Mouse (Mus musculus): Measurements from ENCODE around the gene Ttc41. TPM values are rescaled to one million over a fixed set of nuclear protein-coding genes. Genes with fewer than 3 reads are reported as not detected.

Ttc41 gene
- polyA plus RNA-seq, 1 experiment from 2014 or later = 2.0 TPM

GRCm38 (mm10) chr10:86763672-86764071 lies 58.1 kb downstream of the Ttc41 start, which contains the start of gene Gm49358:
TSS of gene Gm49358 (plus strand) at chr10:86763972.
- no peaks in the 10 kb centered on the region for H3K4me1 ChIP-seq (ENCODE audit: control insufficient read depth, insufficient read depth, low read depth, low read length)
- H3K36me3 ChIP-seq (ENCODE audit: control insufficient read depth, insufficient read depth, low read length) = no peaks in the 10 kb centered on the region
- no peak within 1 kb of the TSS for H3K27ac ChIP-seq (ENCODE audit: low read depth, low read length)
- ATAC-seq = no peak
- H3K27me3 ChIP-seq (replicated peaks; ENCODE audit: control insufficient read depth, insufficient read depth, low read length) = no peaks in the 10 kb centered on the region
- H3K4me3 ChIP-seq (ENCODE audit: low read length) = no peak within 1 kb of the TSS
- no peak within 1 kb of the TSS for H3K4me2 ChIP-seq (ENCODE audit: low read length)
- no peaks in the 10 kb centered on the region for H3K9me3 ChIP-seq (ENCODE audit: control insufficient read depth, low read length)
- 93% methylated on average over 5 of the region's 5 CpGs for WGBS
- no peak within 1 kb of the TSS for H3K9ac ChIP-seq (ENCODE audit: low read depth, low read length)

GRCm38 (mm10) chr10:86765344-86765966 lies 59.8 kb downstream of the Ttc41 start:
- no peak for ATAC-seq
- Histone ChIP-seq H3K9me3 (ENCODE audit: control insufficient read depth, low read length) (no peaks in the 10 kb centered on the region), H3K27me3 (replicated peaks; ENCODE audit: control insufficient read depth, insufficient read depth, low read length) (no peaks in the 10 kb centered on the region), H3K36me3 (ENCODE audit: control insufficient read depth, insufficient read depth, low read length) (no peaks in the 10 kb centered on the region), H3K4me2 (ENCODE audit: low read length) (no peak overlapping the region), H3K27ac (ENCODE audit: low read depth, low read length) (no peak overlapping the region), H3K4me1 (ENCODE audit: control insufficient read depth, insufficient read depth, low read depth, low read length) (no peaks in the 10 kb centered on the region), H3K4me3 (ENCODE audit: low read length) (no peak overlapping the region), H3K9ac (ENCODE audit: low read depth, low read length) (no peak overlapping the region)
- WGBS = 88% methylated on average over 4 of the region's 4 CpGs

GRCm38 (mm10) chr10:86769216-86769615 lies 63.6 kb downstream of the Ttc41 start:
- 54% methylated on average over 5 of the region's 5 CpGs for WGBS
- Histone ChIP-seq H3K27ac (ENCODE audit: low read depth, low read length) (no peak overlapping the region), H3K9me3 (ENCODE audit: control insufficient read depth, low read length) (no peaks in the 10 kb centered on the region), H3K4me1 (ENCODE audit: control insufficient read depth, insufficient read depth, low read depth, low read length) (no peaks in the 10 kb centered on the region), H3K4me3 (ENCODE audit: low read length) (no peak overlapping the region), H3K36me3 (ENCODE audit: control insufficient read depth, insufficient read depth, low read length) (no peaks in the 10 kb centered on the region), H3K27me3 (replicated peaks; ENCODE audit: control insufficient read depth, insufficient read depth, low read length) (no peaks in the 10 kb centered on the region), H3K4me2 (ENCODE audit: low read length) (no peak overlapping the region), H3K9ac (ENCODE audit: low read depth, low read length) (no peak overlapping the region)
- ATAC-seq = no peak

- Histone ChIP-seq H3K9ac (ENCODE audit: low read depth, low read length) (no peak overlapping the region), H3K4me1 (ENCODE audit: control insufficient read depth, insufficient read depth, low read depth, low read length) (no peaks in the 10 kb centered on the region), H3K36me3 (ENCODE audit: control insufficient read depth, insufficient read depth, low read length) (no peaks in the 10 kb centered on the region), H3K27ac (ENCODE audit: low read depth, low read length) (no peak overlapping the region), H3K4me2 (ENCODE audit: low read length) (no peak overlapping the region), H3K9me3 (ENCODE audit: control insufficient read depth, low read length) (no peaks in the 10 kb centered on the region), H3K4me3 (ENCODE audit: low read length) (no peak overlapping the region), H3K27me3 (replicated peaks; ENCODE audit: control insufficient read depth, insufficient read depth, low read length) (no peaks in the 10 kb centered on the region)
- 10% methylated on average over 4 of the region's 4 CpGs for WGBS
- ATAC-seq = no peak
These were observed 64.2 kb downstream of the Ttc41 start for GRCm38 (mm10) chr10:86769797-86770196.

GRCm38 (mm10) chr10:86771701-86772100 lies 66.1 kb downstream of the Ttc41 start:
- no peak overlapping the region for H3K4me2 ChIP-seq (ENCODE audit: low read length)
- no peaks in the 10 kb centered on the region for H3K27me3 ChIP-seq (replicated peaks; ENCODE audit: control insufficient read depth, insufficient read depth, low read length)
- H3K4me1 ChIP-seq (ENCODE audit: control insufficient read depth, insufficient read depth, low read depth, low read length) = no peaks in the 10 kb centered on the region
- no peaks in the 10 kb centered on the region for H3K36me3 ChIP-seq (ENCODE audit: control insufficient read depth, insufficient read depth, low read length)
- 74% methylated on average over 5 of the region's 5 CpGs for WGBS
- H3K9me3 ChIP-seq (ENCODE audit: control insufficient read depth, low read length) = no peaks in the 10 kb centered on the region
- no peak overlapping the region for H3K4me3 ChIP-seq (ENCODE audit: low read length)
- peak overlapping the region; percentile 49; the same call in 1 of the 2 replicates for H3K27ac ChIP-seq (ENCODE audit: low read depth, low read length)
- 0 out of 2 replicates have a peak, but pooled peaks have one; percentile 25 for ATAC-seq
- H3K9ac ChIP-seq (ENCODE audit: low read depth, low read length) = no peak overlapping the region

GRCm38 (mm10) chr10:86772231-86772631 lies 66.6 kb downstream of the Ttc41 start:
- no peak overlapping the region for H3K9ac ChIP-seq (ENCODE audit: low read depth, low read length)
- no peaks in the 10 kb centered on the region for H3K27me3 ChIP-seq (replicated peaks; ENCODE audit: control insufficient read depth, insufficient read depth, low read length)
- H3K4me3 ChIP-seq (ENCODE audit: low read length) = no peak overlapping the region
- no peaks in the 10 kb centered on the region for H3K9me3 ChIP-seq (ENCODE audit: control insufficient read depth, low read length)
- H3K4me2 ChIP-seq (ENCODE audit: low read length) = no peak overlapping the region
- H3K36me3 ChIP-seq (ENCODE audit: control insufficient read depth, insufficient read depth, low read length) = no peaks in the 10 kb centered on the region
- ATAC-seq = peak; percentile 55
- WGBS = 62% methylated on average over 6 of the region's 6 CpGs
- no peaks in the 10 kb centered on the region for H3K4me1 ChIP-seq (ENCODE audit: control insufficient read depth, insufficient read depth, low read depth, low read length)
- peak overlapping the region; percentile 49; the same call in 1 of the 2 replicates for H3K27ac ChIP-seq (ENCODE audit: low read depth, low read length)

GRCm38 (mm10) chr10:86773360-86773759 lies 67.7 kb downstream of the Ttc41 start:
- Histone ChIP-seq H3K27me3 (replicated peaks; ENCODE audit: control insufficient read depth, insufficient read depth, low read length) (no peaks in the 10 kb centered on the region), H3K4me1 (ENCODE audit: control insufficient read depth, insufficient read depth, low read depth, low read length) (peaks cover 4% of the 10 kb centered on the region; the same call in 1 of the 2 replicates), H3K9me3 (ENCODE audit: control insufficient read depth, low read length) (no peaks in the 10 kb centered on the region), H3K27ac (ENCODE audit: low read depth, low read length) (no peak overlapping the region), H3K9ac (ENCODE audit: low read depth, low read length) (no peak overlapping the region), H3K4me3 (ENCODE audit: low read length) (no peak overlapping the region), H3K4me2 (ENCODE audit: low read length) (no peak overlapping the region), H3K36me3 (ENCODE audit: control insufficient read depth, insufficient read depth, low read length) (no peaks in the 10 kb centered on the region)
- WGBS = 74% methylated on average over 4 of the region's 4 CpGs
- no peak for ATAC-seq

GRCm38 (mm10) chr10:86776281-86776680 lies 70.7 kb downstream of the Ttc41 start:
- 81% methylated on average over 9 of the region's 9 CpGs for WGBS
- Histone ChIP-seq H3K9ac (ENCODE audit: low read depth, low read length) (no peak overlapping the region), H3K27me3 (replicated peaks; ENCODE audit: control insufficient read depth, insufficient read depth, low read length) (no peaks in the 10 kb centered on the region), H3K4me1 (ENCODE audit: control insufficient read depth, insufficient read depth, low read depth, low read length) (peaks cover 10% of the 10 kb centered on the region), H3K9me3 (ENCODE audit: control insufficient read depth, low read length) (no peaks in the 10 kb centered on the region), H3K4me3 (ENCODE audit: low read length) (no peak overlapping the region), H3K27ac (ENCODE audit: low read depth, low read length) (no peak overlapping the region), H3K36me3 (ENCODE audit: control insufficient read depth, insufficient read depth, low read length) (no peaks in the 10 kb centered on the region), H3K4me2 (ENCODE audit: low read length) (no peak overlapping the region)
- no peak for ATAC-seq

- 37% methylated on average over 19 of the region's 19 CpGs for WGBS
- Histone ChIP-seq H3K27me3 (replicated peaks; ENCODE audit: control insufficient read depth, insufficient read depth, low read length) (no peaks in the 10 kb centered on the region), H3K9me3 (ENCODE audit: control insufficient read depth, low read length) (no peaks in the 10 kb centered on the region), H3K4me1 (ENCODE audit: control insufficient read depth, insufficient read depth, low read depth, low read length) (peaks cover 16% of the 10 kb centered on the region), H3K4me3 (ENCODE audit: low read length) (peak overlapping the region; percentile 88), H3K27ac (ENCODE audit: low read depth, low read length) (0 out of 2 replicates have a peak overlapping the region, but pooled peaks have one; percentile 63), H3K36me3 (ENCODE audit: control insufficient read depth, insufficient read depth, low read length) (no peaks in the 10 kb centered on the region), H3K9ac (ENCODE audit: low read depth, low read length) (peak overlapping the region; percentile 78), H3K4me2 (ENCODE audit: low read length) (peak overlapping the region; percentile 86)
- ATAC-seq = no peak; the same call in 1 of the 2 replicates
These were observed 72.2 kb downstream of the Ttc41 start for GRCm38 (mm10) chr10:86777614-86778319.
